Mouse (Mus musculus): ENCODE results near the gene Ankrd24.

DNA sequence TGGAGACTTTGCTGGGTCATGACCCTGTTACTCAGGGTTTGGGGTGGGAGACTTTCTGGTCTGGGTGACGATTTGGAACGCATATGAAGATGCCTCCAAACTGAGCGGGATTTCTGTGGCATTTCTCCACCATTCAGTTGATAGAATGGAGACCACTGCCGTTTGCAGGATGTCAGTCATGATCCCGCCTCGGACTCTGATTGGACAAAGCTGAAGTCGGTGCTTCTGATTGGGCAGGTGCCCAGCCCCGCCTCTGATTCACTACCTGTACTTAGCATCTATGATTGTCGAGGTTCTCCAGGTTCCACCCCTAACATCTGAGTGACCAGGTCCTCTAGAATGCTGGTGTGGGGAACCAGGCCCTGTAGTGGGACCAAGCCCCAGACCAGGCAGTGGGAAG is 7.6 kb upstream of the Ankrd24 start:
- TF ChIP-seq CTCF (IDR thresholded peaks at IDR 0.05; ENCODE audit: borderline replicate concordance, insufficient read depth, low read depth, low read length) (no peak), POLR2A (IDR thresholded peaks at IDR 0.05; ENCODE audit: borderline replicate concordance, insufficient read depth, low read length) (no peak)

Measured in cerebellum, adult 2 months (tissue).